Mouse (Mus musculus) kidney, adult 2 months (tissue): ENCODE measurements around the gene Alk. TPM values are rescaled to one million over a fixed set of nuclear protein-coding genes. Genes with fewer than 3 reads are reported as not detected.

ENCODE experiments used
- DNase-seq: peaks from one replicate; pipeline ENCODE4 v3.0.0; 2021
- H3K27ac ChIP-seq: fragments of 200-500 bp; 2 replicates; pipeline ENCODE4 v1.5.1; 2012; ENCODE audit warnings: low read depth, low read length, control low read depth, inconsistent platforms; ENCODE audit not compliant: insufficient read depth
- H3K27me3 ChIP-seq: fragments of 200-500 bp; replicated peaks from 2 replicates; pipeline ENCODE4 v1.6.1; 2012; ENCODE audit warnings: mild to moderate bottlenecking, moderate library complexity, low read length, inconsistent platforms; ENCODE audit not compliant: control insufficient read depth, insufficient read depth
- H3K36me3 ChIP-seq: fragments of 200-500 bp; 2 replicates; pipeline ENCODE4 v1.6.1; 2012; ENCODE audit warnings: mild to moderate bottlenecking, moderate library complexity, low read length, inconsistent platforms; ENCODE audit not compliant: control insufficient read depth, insufficient read depth
- H3K4me1 ChIP-seq: fragments of 200-500 bp; 2 replicates; pipeline ENCODE4 v1.6.1; 2011; ENCODE audit warnings: low read length; ENCODE audit not compliant: control insufficient read depth, insufficient read depth
- H3K4me3 ChIP-seq: fragments of 200-500 bp; 2 replicates; pipeline ENCODE4 v1.5.1; 2011; ENCODE audit warnings: mild to moderate bottlenecking, low read depth, low read length, control low read depth; ENCODE audit not compliant: insufficient read depth
- CTCF ChIP-seq: fragments of 200-500 bp; conservative IDR thresholded peaks from 2 replicates; pipeline ENCODE4 v1.5.1; 2011; ENCODE audit warnings: low read depth, mild to moderate bottlenecking, control low read depth, low read length, moderate library complexity, mixed read lengths; ENCODE audit not compliant: insufficient read depth, insufficient read length
- POLR2A ChIP-seq: fragments of 200-500 bp; IDR thresholded peaks from one replicate; pipeline ENCODE4 v1.6.1; 2011; ENCODE audit warnings: low read depth, low read length, control low read depth
- WGBS: fragments of 180-500 bp; shearing (Covaris S2); methylation state at CpG from one replicate; pipeline ENCODE4 v1.1.7; 2018; 5-methylcytosine and 5-hydroxymethylcytosine counted together
- polyA plus RNA-seq: library from polyadenylated mRNA; depleted of rRNA; stranded (reverse); fragments of >200 nt; gene quantifications from 2 replicates; pipeline ENCODE4 v1.2.3, GENCODE M21; 2012

The Alk gene
- polyA plus RNA-seq, 1 experiment, result 0.03 TPM

- H3K27me3 ChIP-seq, result no peaks in the 10 kb centered on the region
- no peak overlapping the region for H3K27ac ChIP-seq
- WGBS, result 79% methylated on average over 10 of the region's 10 CpGs
- TF ChIP-seq CTCF (no peak), POLR2A (no peak)
- DNase-seq, result no peak
- H3K4me3 ChIP-seq, result no peak overlapping the region
- no peaks in the 10 kb centered on the region for H3K36me3 ChIP-seq
- H3K4me1 ChIP-seq, result no peaks in the 10 kb centered on the region
Measured at GRCm38 (mm10) chr17:72569491-72569890, 34.9 kb downstream of the Alk start.

- H3K27ac ChIP-seq, result no peak overlapping the region
- no peak for DNase-seq
- H3K27me3 ChIP-seq, result no peaks in the 10 kb centered on the region
- H3K36me3 ChIP-seq, result no peaks in the 10 kb centered on the region
- TF ChIP-seq CTCF, result no peak
- no peak for TF ChIP-seq POLR2A
- no peak overlapping the region for H3K4me3 ChIP-seq
- 21% methylated on average over 5 of the region's 5 CpGs for WGBS
- H3K4me1 ChIP-seq, result no peaks in the 10 kb centered on the region
Measured at GRCm38 (mm10) chr17:72563423-72563822, 41.0 kb downstream of the Alk start.

GRCm38 (mm10) chr17:72561471-72561870 is 43.0 kb downstream of the Alk start:
- no peaks in the 10 kb centered on the region for H3K27me3 ChIP-seq
- H3K36me3 ChIP-seq, result no peaks in the 10 kb centered on the region
- no peaks in the 10 kb centered on the region for H3K4me1 ChIP-seq
- DNase-seq, result no peak
- TF ChIP-seq CTCF, result no peak
- no peak for TF ChIP-seq POLR2A
- 34% methylated on average over 3 of the region's 3 CpGs for WGBS
- no peak overlapping the region for H3K27ac ChIP-seq
- no peak overlapping the region for H3K4me3 ChIP-seq

- WGBS, result 94% methylated on average over 1 of the region's 1 CpGs
- no peak for DNase-seq
- H3K4me1 ChIP-seq, result no peaks in the 10 kb centered on the region
Measured at GRCm38 (mm10) chr17:72560771-72561170, 43.7 kb downstream of the Alk start.

GRCm38 (mm10) chr17:72557029-72557735 is 47.2 kb downstream of the Alk start:
- no peaks in the 10 kb centered on the region for H3K36me3 ChIP-seq
- no peak for DNase-seq
- 91% methylated on average over 6 of the region's 6 CpGs for WGBS
- H3K4me1 ChIP-seq, result no peaks in the 10 kb centered on the region
- H3K27ac ChIP-seq, result no peak overlapping the region
- H3K4me3 ChIP-seq, result no peak overlapping the region
- TF ChIP-seq POLR2A (no peak), CTCF (no peak)
- no peaks in the 10 kb centered on the region for H3K27me3 ChIP-seq

More at GRCm38 (mm10) chr17:72560771-72561170, 43.7 kb downstream of the Alk start:
- TF ChIP-seq POLR2A, result no peak
- TF ChIP-seq CTCF, result no peak
- Histone ChIP-seq H3K27me3 (no peaks in the 10 kb centered on the region), H3K27ac (no peak overlapping the region), H3K36me3 (no peaks in the 10 kb centered on the region), H3K4me3 (no peak overlapping the region)

- 80% methylated on average over 4 of the region's 4 CpGs for WGBS
- no peak for DNase-seq
Measured at GRCm38 (mm10) chr17:72546274-72546673, 58.2 kb downstream of the Alk start.

GRCm38 (mm10) chr17:72535304-72535703 is 69.1 kb downstream of the Alk start:
- TF ChIP-seq CTCF (no peak), POLR2A (no peak)
- DNase-seq, result no peak
- WGBS, result 92% methylated on average over 6 of the region's 6 CpGs

More at GRCm38 (mm10) chr17:72546274-72546673, 58.2 kb downstream of the Alk start:
- no peak overlapping the region for H3K4me3 ChIP-seq
- no peak overlapping the region for H3K27ac ChIP-seq
- no peaks in the 10 kb centered on the region for H3K27me3 ChIP-seq
- TF ChIP-seq POLR2A, result no peak
- TF ChIP-seq CTCF, result no peak
- no peaks in the 10 kb centered on the region for H3K36me3 ChIP-seq
- no peaks in the 10 kb centered on the region for H3K4me1 ChIP-seq

More at GRCm38 (mm10) chr17:72535304-72535703, 69.1 kb downstream of the Alk start:
- no peaks in the 10 kb centered on the region for H3K36me3 ChIP-seq
- no peaks in the 10 kb centered on the region for H3K27me3 ChIP-seq
- no peaks in the 10 kb centered on the region for H3K4me1 ChIP-seq
- H3K4me3 ChIP-seq, result no peak overlapping the region
- H3K27ac ChIP-seq, result no peak overlapping the region
